14 mouse cellular contexts compared by ENCODE assay signal in the genomic region with DNA sequence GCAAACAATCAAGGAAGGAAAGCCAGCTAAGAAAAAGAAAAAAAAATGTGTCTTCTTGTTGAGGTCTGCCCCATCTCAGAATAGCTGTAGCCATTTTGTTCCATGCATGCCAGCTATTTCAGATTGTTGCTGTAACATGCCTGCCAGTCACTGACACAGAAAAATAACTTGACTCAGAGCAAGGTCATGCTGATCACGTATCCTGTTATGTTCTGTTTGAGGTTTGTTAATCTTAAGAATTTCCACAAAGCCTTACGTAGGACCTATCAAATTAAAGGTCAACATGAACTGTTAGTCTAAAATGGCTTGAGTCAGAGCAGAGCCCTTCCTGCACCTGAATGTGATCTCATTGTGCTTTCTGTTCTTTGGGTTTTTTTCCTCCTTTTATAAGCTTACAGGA. TPM values are rescaled to one million over a fixed set of nuclear protein-coding genes. Genes with fewer than 3 reads are reported as not detected.
DNase-seq lines count a peak whose midpoint lies in the region; ATAC-seq and TF ChIP-seq lines count a peak whose summit lies in the region.
"Had no signal": no experiment of that assay in that cellular context is flagged by ENCODE, and none has a peak within 500 bp of the region (broad histone marks: within the 10 kb centered on the region; RNA-seq: fewer than 3 reads in every experiment).

No protein-coding gene starts in this region.

- no peaks in the 10 kb centered on the region for H3K36me3 ChIP-seq in heart, embryonic 11.5 days (ENCODE audit: control insufficient read depth, insufficient read depth, low read length)
- H3K36me3 ChIP-seq in lung, postnatal 0 days (ENCODE audit: insufficient read depth, low read length), result no peaks in the 10 kb centered on the region
- H3K36me3 ChIP-seq in stomach, postnatal 0 days (ENCODE audit: control insufficient read depth, insufficient read depth, low read length), result no peaks in the 10 kb centered on the region; the same call in 1 of the 2 replicates
- no peaks in the 10 kb centered on the region for H3K36me3 ChIP-seq in hindbrain, embryonic 16.5 days (ENCODE audit: control insufficient read depth, insufficient read depth, low read length)
- H3K36me3 ChIP-seq: embryonic facial prominence, embryonic 12.5 days had no signal

- peak; percentile 88 for DNase-seq in heart, adult 11 months
- peak; percentile 26 for DNase-seq in lung, postnatal 0 days (ENCODE audit: low spot score)
- DNase-seq in lung, postnatal 25 days (ENCODE audit: low spot score), result no peak
- peak; percentile 63 for DNase-seq in adipocyte (ENCODE audit: low spot score)
- no peak for DNase-seq in stomach, postnatal 0 days (ENCODE audit: low spot score)
- DNase-seq in neural tube, embryonic 10.5 days (ENCODE audit: extremely low spot score, low spot score), result no peak
- DNase-seq: cerebellum, adult 9-11 months; heart, adult 2 months; kidney, adult 11 months; spleen, adult 18-20 months; thymus, adult 18-20 months had no signal

- TF ChIP-seq EP300 in lung, postnatal 0 days (IDR thresholded peaks at IDR 0.05), result no peak
- no peak for TF ChIP-seq EP300 in stomach, postnatal 0 days (optimal IDR thresholded peaks at IDR 0.05)

- no peak overlapping the region for H3K27ac ChIP-seq in heart, embryonic 11.5 days (ENCODE audit: low read depth, low read length)
- H3K27ac ChIP-seq in lung, postnatal 0 days (ENCODE audit: low read length), result no peak overlapping the region
- H3K27ac ChIP-seq in stomach, postnatal 0 days (replicated peaks), result no peak overlapping the region
- no peak overlapping the region for H3K27ac ChIP-seq in hindbrain, embryonic 16.5 days (ENCODE audit: low read depth, low read length)
- H3K27ac ChIP-seq: embryonic facial prominence, embryonic 12.5 days had no signal

- H3K4me1 ChIP-seq in heart, embryonic 11.5 days (ENCODE audit: control insufficient read depth, insufficient read depth, low read length), result peaks cover 4% of the 10 kb centered on the region
- peaks cover 7% of the 10 kb centered on the region; the same call in 1 of the 2 replicates for H3K4me1 ChIP-seq in lung, postnatal 0 days (ENCODE audit: insufficient read depth, low read depth, low read length)
- H3K4me1 ChIP-seq in stomach, postnatal 0 days (replicated peaks; ENCODE audit: control insufficient read depth, insufficient read depth), result no peaks in the 10 kb centered on the region; the same call in 1 of the 2 replicates
- peaks cover 8% of the 10 kb centered on the region for H3K4me1 ChIP-seq in hindbrain, embryonic 16.5 days (ENCODE audit: control insufficient read depth, insufficient read depth, low read depth, low read length)

- H3K9me3 ChIP-seq in heart, embryonic 11.5 days (replicated peaks; ENCODE audit: control insufficient read depth, low read length), result no peaks in the 10 kb centered on the region
- H3K9me3 ChIP-seq in lung, postnatal 0 days (ENCODE audit: low read length), result no peaks in the 10 kb centered on the region
- H3K9me3 ChIP-seq in stomach, postnatal 0 days (ENCODE audit: control insufficient read depth, low read length), result no peaks in the 10 kb centered on the region
- no peaks in the 10 kb centered on the region for H3K9me3 ChIP-seq in hindbrain, embryonic 16.5 days (ENCODE audit: control insufficient read depth, low read length)
- H3K9me3 ChIP-seq: embryonic facial prominence, embryonic 12.5 days had no signal

- 60% methylated on average over 2 of the region's 2 CpGs for WGBS in heart, embryonic 11.5 days (ENCODE audit: insufficient replicate concordance)
- 20% methylated on average over 2 of the region's 2 CpGs for WGBS in lung, postnatal 0 days
- 39% methylated on average over 2 of the region's 2 CpGs for WGBS in stomach, postnatal 0 days
- 86% methylated on average over 2 of the region's 2 CpGs for WGBS in hindbrain, embryonic 16.5 days

- no peak for TF ChIP-seq CTCF in lung, postnatal 0 days (IDR thresholded peaks at IDR 0.05)
- no peak for TF ChIP-seq CTCF in stomach, postnatal 0 days (IDR thresholded peaks at IDR 0.05; ENCODE audit: low read depth)

- no peak overlapping the region for H3K4me2 ChIP-seq in heart, embryonic 11.5 days
- H3K4me2 ChIP-seq in lung, postnatal 0 days (replicated peaks; ENCODE audit: low read depth, low read length), result no peak overlapping the region
- H3K4me2 ChIP-seq in stomach, postnatal 0 days (replicated peaks; ENCODE audit: low read depth), result no peak overlapping the region; the same call in 1 of the 2 replicates
- no peak overlapping the region for H3K4me2 ChIP-seq in hindbrain, embryonic 16.5 days (ENCODE audit: low read length)

- H3K4me3 ChIP-seq in heart, embryonic 11.5 days (ENCODE audit: low read depth, low read length), result no peak overlapping the region
- H3K4me3 ChIP-seq in lung, postnatal 0 days (ENCODE audit: low read depth, low read length), result no peak overlapping the region
- H3K4me3 ChIP-seq in stomach, postnatal 0 days (ENCODE audit: low read depth, low read length), result no peak overlapping the region
- no peak overlapping the region for H3K4me3 ChIP-seq in hindbrain, embryonic 16.5 days (ENCODE audit: low read length)

- ATAC-seq in heart, embryonic 11.5 days (replicated peaks; ENCODE audit: insufficient number of reproducible peaks, low FRiP score, low TSS enrichment), result no peak
- no peak for ATAC-seq in lung, postnatal 0 days
- ATAC-seq in stomach, postnatal 0 days (ENCODE audit: low FRiP score, low TSS enrichment), result peak; percentile 47; the same call in 1 of the 2 replicates
- ATAC-seq in hindbrain, embryonic 16.5 days, result no peak

- H3K9ac ChIP-seq in heart, embryonic 11.5 days (ENCODE audit: low read depth, low read length), result no peak overlapping the region
- H3K9ac ChIP-seq in lung, postnatal 0 days (replicated peaks; ENCODE audit: low read depth), result no peak overlapping the region
- no peak overlapping the region for H3K9ac ChIP-seq in stomach, postnatal 0 days (ENCODE audit: low read length)
- H3K9ac ChIP-seq in hindbrain, embryonic 16.5 days (ENCODE audit: low read depth, low read length), result no peak overlapping the region
- H3K9ac ChIP-seq: embryonic facial prominence, embryonic 12.5 days had no signal

- no peaks in the 10 kb centered on the region for H3K27me3 ChIP-seq in heart, embryonic 11.5 days (ENCODE audit: control insufficient read depth, insufficient read depth, low read length)
- no peaks in the 10 kb centered on the region for H3K27me3 ChIP-seq in lung, postnatal 0 days (replicated peaks; ENCODE audit: insufficient read depth, low read length)
- no peaks in the 10 kb centered on the region for H3K27me3 ChIP-seq in stomach, postnatal 0 days (ENCODE audit: control insufficient read depth, insufficient read depth, low read length)
- H3K27me3 ChIP-seq in hindbrain, embryonic 16.5 days (replicated peaks; ENCODE audit: control insufficient read depth, insufficient read depth, low read length), result no peaks in the 10 kb centered on the region
- H3K27me3 ChIP-seq: embryonic facial prominence, embryonic 12.5 days had no signal

RNA-seq across cellular contexts. Expression of a gene that starts 1.3 kb away (rescaled TPM):
- 1.9 and 2.4 TPM in 2 replicates for polyA plus RNA-seq in heart, embryonic 11.5 days (2014; fragmentation: Nextera tagmentation; extraction: Ambion mirVana)
- 3.4 and 3.9 TPM in 2 replicates for polyA plus RNA-seq in lung, postnatal 0 days (2015; fragmentation: Nextera tagmentation; extraction: Ambion mirVana)
- 3.5 and 3.6 TPM in 2 replicates for polyA plus RNA-seq in stomach, postnatal 0 days (2015; fragmentation: Nextera tagmentation; extraction: Ambion mirVana)
- polyA plus RNA-seq in hindbrain, embryonic 16.5 days (2015; fragmentation: Nextera tagmentation; extraction: Ambion mirVana), result 3.0 and 3.5 TPM in 2 replicates

RNA-seq across cellular contexts. Expression of a gene that starts 30.1 kb away (rescaled TPM):
- polyA plus RNA-seq in heart, embryonic 11.5 days (2014; fragmentation: Nextera tagmentation; extraction: Ambion mirVana), result 21.3 and 23.6 TPM in 2 replicates
- polyA plus RNA-seq in lung, postnatal 0 days (2015; fragmentation: Nextera tagmentation; extraction: Ambion mirVana), result 12.7 TPM in 2 replicates
- polyA plus RNA-seq in stomach, postnatal 0 days (2015; fragmentation: Nextera tagmentation; extraction: Ambion mirVana), result 10.4 and 11.1 TPM in 2 replicates
- 19.2 and 20.3 TPM in 2 replicates for polyA plus RNA-seq in hindbrain, embryonic 16.5 days (2015; fragmentation: Nextera tagmentation; extraction: Ambion mirVana)

RNA-seq across cellular contexts. Expression of a gene that starts 47.9 kb away (rescaled TPM):
- polyA plus RNA-seq in heart, embryonic 11.5 days (2014; fragmentation: Nextera tagmentation; extraction: Ambion mirVana), result 5.4 and 6.2 TPM in 2 replicates
- polyA plus RNA-seq in lung, postnatal 0 days (2015; fragmentation: Nextera tagmentation; extraction: Ambion mirVana), result 8.8 and 9.0 TPM in 2 replicates
- 8.8 and 9.3 TPM in 2 replicates for polyA plus RNA-seq in stomach, postnatal 0 days (2015; fragmentation: Nextera tagmentation; extraction: Ambion mirVana)
- 8.7 and 10.7 TPM in 2 replicates for polyA plus RNA-seq in hindbrain, embryonic 16.5 days (2015; fragmentation: Nextera tagmentation; extraction: Ambion mirVana)

Comparison
In these comparisons a context has a peak if more than half of its experiments do, and no peak if none do; other contexts are left out.
1. DNase-seq: peak in heart, adult 11 months (single experiment), lung, postnatal 0 days (single experiment) and adipocyte (single experiment); none in lung, postnatal 25 days (single experiment), stomach, postnatal 0 days (single experiment) and neural tube, embryonic 10.5 days (single experiment).